Mouse (Mus musculus) cerebellum, adult 2 months (tissue): ENCODE results near the gene Slc7a5. TPM values are rescaled to one million over a fixed set of nuclear protein-coding genes. Genes with fewer than 3 reads are reported as not detected.

ENCODE experiments used
- DNase-seq, 2 experiments: peaks; one replicate each; pipeline ENCODE4 v3.0.0; 2021
- H3K27ac ChIP-seq: fragments of 200-500 bp; 2 replicates; pipeline ENCODE4 v1.5.1; 2012; ENCODE audit warnings: low read length, control low read depth, inconsistent platforms; ENCODE audit not compliant: insufficient read depth
- H3K27me3 ChIP-seq: fragments of 200-500 bp; 2 replicates; pipeline ENCODE4 v1.6.1; 2012; ENCODE audit warnings: inconsistent platforms, mild to moderate bottlenecking, low read length, moderate library complexity; ENCODE audit not compliant: control insufficient read depth, insufficient read depth
- H3K4me1 ChIP-seq: fragments of 200-500 bp; 2 replicates; pipeline ENCODE4 v1.6.1; 2011; ENCODE audit warnings: low read length; ENCODE audit not compliant: control insufficient read depth, insufficient read depth
- H3K4me3 ChIP-seq: fragments of 200-500 bp; replicated peaks from 2 replicates; pipeline ENCODE3; 2011; ENCODE audit warnings: mild to moderate bottlenecking, low read depth, low read length, control low read depth; ENCODE audit not compliant: insufficient read depth
- CTCF ChIP-seq: fragments of 200-500 bp; IDR thresholded peaks from 2 replicates; pipeline ENCODE4 v1.5.1; 2011; ENCODE audit warnings: low read depth, mild to moderate bottlenecking, control low read depth, low read length, moderate library complexity, borderline replicate concordance; ENCODE audit not compliant: insufficient read depth
- POLR2A ChIP-seq: fragments of 200-500 bp; IDR thresholded peaks from 2 replicates; pipeline ENCODE4 v1.6.1; 2011; ENCODE audit warnings: low read length, control low read depth, borderline replicate concordance; ENCODE audit not compliant: insufficient read depth
- WGBS: fragments of 180-500 bp; shearing (Covaris S2); methylation state at CpG from one replicate; pipeline ENCODE4 v1.1.7; 2018; 5-methylcytosine and 5-hydroxymethylcytosine counted together
- polyA plus RNA-seq: library from polyadenylated mRNA; depleted of rRNA; stranded (reverse); fragments of >200 nt; gene quantifications from 2 replicates; pipeline ENCODE4 v1.2.3, GENCODE M21; 2012

Slc7a5 gene
- polyA plus RNA-seq, 1 experiment: 70.7 TPM

GRCm38 (mm10) chr8:121924681-121925080 lies 17.2 kb upstream of the Slc7a5 start:
- 84% methylated on average over 5 of the region's 5 CpGs for WGBS
- no peak for DNase-seq
- no peaks in the 10 kb centered on the region for H3K4me1 ChIP-seq
- no peak overlapping the region for H3K27ac ChIP-seq
- H3K27me3 ChIP-seq: no peaks in the 10 kb centered on the region
- TF ChIP-seq POLR2A (no peak), CTCF (no peak)
- no peak overlapping the region for H3K4me3 ChIP-seq

GRCm38 (mm10) chr8:121922101-121922500 lies 14.6 kb upstream of the Slc7a5 start:
- no peaks in the 10 kb centered on the region for H3K4me1 ChIP-seq
- TF ChIP-seq POLR2A: no peak
- TF ChIP-seq CTCF: no peak
- no peaks in the 10 kb centered on the region for H3K27me3 ChIP-seq
- 55% methylated on average over 8 of the region's 8 CpGs for WGBS
- no peak overlapping the region for H3K27ac ChIP-seq
- DNase-seq: no peak
- H3K4me3 ChIP-seq: no peak overlapping the region

- TF ChIP-seq CTCF (no peak), POLR2A (no peak)
- DNase-seq: no peak
- H3K27ac ChIP-seq: no peak overlapping the region
- H3K4me1 ChIP-seq: no peaks in the 10 kb centered on the region
- H3K27me3 ChIP-seq: no peaks in the 10 kb centered on the region
- no peak overlapping the region for H3K4me3 ChIP-seq
- WGBS: 79% methylated on average over 8 of the region's 8 CpGs
Observed at GRCm38 (mm10) chr8:121921582-121921981, 14.1 kb upstream of the Slc7a5 start.

GRCm38 (mm10) chr8:121919731-121920130 lies 12.2 kb upstream of the Slc7a5 start:
- DNase-seq: no peak
- H3K4me3 ChIP-seq: no peak overlapping the region
- H3K27me3 ChIP-seq: no peaks in the 10 kb centered on the region
- WGBS: 42% methylated on average over 3 of the region's 3 CpGs
- no peak overlapping the region for H3K27ac ChIP-seq
- no peaks in the 10 kb centered on the region for H3K4me1 ChIP-seq
- TF ChIP-seq CTCF: no peak
- TF ChIP-seq POLR2A: no peak

- WGBS: 58% methylated on average over 4 of the region's 4 CpGs
- TF ChIP-seq POLR2A (no peak), CTCF (no peak)
Observed at GRCm38 (mm10) chr8:121919158-121919557, 11.7 kb upstream of the Slc7a5 start.

GRCm38 (mm10) chr8:121913378-121913777 lies 5.9 kb upstream of the Slc7a5 start:
- TF ChIP-seq POLR2A: no peak
- TF ChIP-seq CTCF: no peak
- H3K27me3 ChIP-seq: no peaks in the 10 kb centered on the region
- H3K4me1 ChIP-seq: no peaks in the 10 kb centered on the region; the same call in 1 of the 2 replicates
- no peak overlapping the region for H3K27ac ChIP-seq
- DNase-seq: no peak
- WGBS: 68% methylated on average over 8 of the region's 8 CpGs
- H3K4me3 ChIP-seq: no peak overlapping the region

More at GRCm38 (mm10) chr8:121919158-121919557, 11.7 kb upstream of the Slc7a5 start:
- no peaks in the 10 kb centered on the region for H3K27me3 ChIP-seq
- H3K4me1 ChIP-seq: no peaks in the 10 kb centered on the region
- no peak for DNase-seq
- no peak overlapping the region for H3K27ac ChIP-seq
- no peak overlapping the region for H3K4me3 ChIP-seq

- Histone ChIP-seq H3K27me3 (no peaks in the 10 kb centered on the region), H3K4me1 (no peaks in the 10 kb centered on the region; the same call in 1 of the 2 replicates), H3K4me3 (no peak overlapping the region), H3K27ac (no peak overlapping the region)
- TF ChIP-seq CTCF (no peak), POLR2A (no peak)
- no peak for DNase-seq
- WGBS: 60% methylated on average over 3 of the region's 3 CpGs
Observed at GRCm38 (mm10) chr8:121912831-121913230, 5.3 kb upstream of the Slc7a5 start.

- TF ChIP-seq POLR2A (no peak), CTCF (no peak)
- no peak for DNase-seq
- WGBS: 73% methylated on average over 7 of the region's 7 CpGs
- no peak overlapping the region; the same call in 1 of the 2 replicates for H3K27ac ChIP-seq
- H3K4me3 ChIP-seq: no peak overlapping the region
- no peaks in the 10 kb centered on the region; the same call in 1 of the 2 replicates for H3K4me1 ChIP-seq
- H3K27me3 ChIP-seq: no peaks in the 10 kb centered on the region
Observed at GRCm38 (mm10) chr8:121911987-121912386, 4.5 kb upstream of the Slc7a5 start.

GRCm38 (mm10) chr8:121911400-121911799 lies 3.9 kb upstream of the Slc7a5 start:
- no peak for DNase-seq
- H3K27ac ChIP-seq: no peak overlapping the region; the same call in 1 of the 2 replicates
- H3K4me3 ChIP-seq: no peak overlapping the region
- WGBS: 89% methylated on average over 6 of the region's 6 CpGs
- TF ChIP-seq POLR2A (no peak), CTCF (no peak)
- no peaks in the 10 kb centered on the region; the same call in 1 of the 2 replicates for H3K4me1 ChIP-seq
- no peaks in the 10 kb centered on the region for H3K27me3 ChIP-seq
